Mouse (Mus musculus) spleen, postnatal 0 days (tissue): ENCODE data around the gene Panx3. TPM values are rescaled to one million over a fixed set of nuclear protein-coding genes. Genes with fewer than 3 reads are reported as not detected.

Source experiments
- polyA plus RNA-seq: library from polyadenylated mRNA; unstranded; fragments of >200 nt; fragmentation: Nextera tagmentation; extraction: Ambion mirVana; gene quantifications from 2 replicates; pipeline ENCODE4 v1.2.1, GENCODE M21; 2015

Panx3 gene
- not detected in 2 replicates for polyA plus RNA-seq

GRCm38 (mm10) chr9:37669115-37669514 lies at the start of gene Panx3:
Panx3 (minus strand) TSS chr9:37669235.

GRCm38 (mm10) chr9:37716150-37716549 lies 47.1 kb upstream of the Panx3 start, which contains the start of gene Olfr160:
Olfr160 (minus strand) TSS chr9:37716250.

GRCm38 (mm10) chr9:37656931-37657481 lies 12.0 kb downstream of the Panx3 start, which contains the start of gene Tbrg1:
Tbrg1 (minus strand) TSS chr9:37657312.

GRCm38 (mm10) chr9:37613182-37613910 lies 55.7 kb downstream of the Panx3 start, which contains the start of gene Spa17:
Spa17 (minus strand) TSS chr9:37613722.

Other genes starting within 250 kb of the Panx3 start
- 0.07 and 0.18 TPM in 2 replicates for gene Robo3, start 236.0 kb downstream of the Panx3 start, polyA plus RNA-seq
- gene Msantd2, start 179.9 kb downstream of the Panx3 start, polyA plus RNA-seq = 7.6 and 10.2 TPM in 2 replicates
- gene Esam, start 141.2 kb downstream of the Panx3 start, polyA plus RNA-seq = 34.9 and 48.7 TPM in 2 replicates
- 2.4 and 2.9 TPM in 2 replicates for gene Vsig2, start 130.0 kb downstream of the Panx3 start, polyA plus RNA-seq
- gene Nrgn, start 116.3 kb downstream of the Panx3 start, polyA plus RNA-seq = 10.5 and 12.8 TPM in 2 replicates
- gene Siae, start 113.5 kb downstream of the Panx3 start, polyA plus RNA-seq = 5.3 TPM in 2 replicates
- 2.9 and 3.0 TPM in 2 replicates for gene Spa17, start 55.5 kb downstream of the Panx3 start, polyA plus RNA-seq
- 64.3 and 71.9 TPM in 2 replicates for gene Tbrg1, start 11.9 kb downstream of the Panx3 start, polyA plus RNA-seq
- not detected in 2 replicates for gene Olfr160, start 47.0 kb upstream of the Panx3 start, polyA plus RNA-seq
- not detected in 2 replicates for gene Olfr874, start 75.9 kb upstream of the Panx3 start, polyA plus RNA-seq
- gene Olfr875, start 102.6 kb upstream of the Panx3 start, polyA plus RNA-seq = not detected in 2 replicates
- gene Olfr876, start 133.8 kb upstream of the Panx3 start, polyA plus RNA-seq = not detected in 2 replicates
- gene Olfr877, start 185.0 kb upstream of the Panx3 start, polyA plus RNA-seq = not detected in 2 replicates
- not detected in 2 replicates for gene Olfr145, start 227.5 kb upstream of the Panx3 start, polyA plus RNA-seq
- not detected in 2 replicates for gene Olfr878, start 248.6 kb upstream of the Panx3 start, polyA plus RNA-seq